Mouse (Mus musculus) lung, embryonic 15.5 days (tissue): Measurements from ENCODE around the gene Lbhd1. TPM values are rescaled to one million over a fixed set of nuclear protein-coding genes. Genes with fewer than 3 reads are reported as not detected.
"Not testable (repeated sequence)": the region's sequence is repeated elsewhere in the genome, so short reads cannot be mapped to it uniquely, and the experiment has no call there.

Experiments
- ATAC-seq: fragments of 200-750 bp; cut with Nextera tagmentation; 2 replicates; pipeline ENCODE4 v1.8.0; 2017; ENCODE audit warnings: moderate number of reproducible peaks, borderline replicate concordance; ENCODE audit not compliant: low FRiP score, low TSS enrichment; ENCODE audit errors: extremely low read depth
- H3K27ac ChIP-seq: fragments of 300-500 bp; sonication (generic); 2 replicates; pipeline ENCODE4 v1.5.1; 2015; ENCODE audit warnings: moderate library complexity, mild to moderate bottlenecking, inconsistent platforms
- H3K27me3 ChIP-seq: fragments of 300-500 bp; sonication (generic); 2 replicates; pipeline ENCODE4 v1.6.1; 2015; ENCODE audit warnings: inconsistent platforms
- H3K36me3 ChIP-seq: fragments of 300-500 bp; sonication (generic); 2 replicates; pipeline ENCODE4 v1.6.1; 2015; ENCODE audit warnings: inconsistent platforms
- H3K4me1 ChIP-seq: fragments of 300-500 bp; sonication (generic); 2 replicates; pipeline ENCODE4 v1.6.1; 2015; ENCODE audit warnings: inconsistent platforms
- H3K4me2 ChIP-seq: fragments of 300-500 bp; sonication (generic); 2 replicates; pipeline ENCODE4 v1.6.1; 2015; ENCODE audit warnings: inconsistent platforms, mild to moderate bottlenecking, moderate library complexity
- H3K4me3 ChIP-seq: fragments of 300-500 bp; sonication (generic); 2 replicates; pipeline ENCODE4 v1.5.1; 2015; ENCODE audit warnings: mild to moderate bottlenecking, inconsistent platforms
- H3K9ac ChIP-seq: fragments of 300-500 bp; sonication (generic); 2 replicates; pipeline ENCODE4 v1.6.1; 2015; ENCODE audit warnings: inconsistent platforms
- H3K9me3 ChIP-seq: fragments of 300-500 bp; sonication (generic); 2 replicates; pipeline ENCODE4 v1.6.1; 2016; ENCODE audit warnings: inconsistent platforms
- WGBS: fragments of 180-500 bp; shearing (Covaris S2); methylation state at CpG from one replicate; pipeline ENCODE4 v1.1.7; 2015; 5-methylcytosine and 5-hydroxymethylcytosine counted together
- polyA plus RNA-seq: library from polyadenylated mRNA; unstranded; fragments of >200 nt; fragmentation: Nextera tagmentation; extraction: Ambion mirVana; gene quantifications from 2 replicates; pipeline ENCODE4 v1.2.1, GENCODE M21; 2015

Lbhd1 gene
- polyA plus RNA-seq, 1 experiment from 2014 or later: 70.5 TPM

- not testable (repeated sequence) for H3K27me3 ChIP-seq, H3K9me3 ChIP-seq
- H3K27ac ChIP-seq: peak overlapping the region; percentile 90
- 20% methylated on average over 21 of the region's 21 CpGs for WGBS
- peak overlapping the region; percentile 64 for H3K4me2 ChIP-seq
- peak overlapping the region; percentile 97 for H3K9ac ChIP-seq
- peak overlapping the region; percentile 88 for H3K4me3 ChIP-seq
- ATAC-seq: peak; percentile 61
- H3K36me3 ChIP-seq: peaks cover 22% of the 10 kb centered on the region
- H3K4me1 ChIP-seq: peaks cover 39% of the 10 kb centered on the region
Measured at GRCm38 (mm10) chr19:8897211-8897864, 13.8 kb downstream of the Lbhd1 start.

GRCm38 (mm10) chr19:8897865-8898495 is 14.4 kb downstream of the Lbhd1 start, which contains the start of gene Ganab:
Gene Ganab, plus strand, starts transcription at chr19:8898071.
- Histone ChIP-seq H3K36me3 (peaks cover 27% of the 10 kb centered on the region), H3K27ac (peak within 1 kb of the TSS; percentile 90), H3K4me3 (peak within 1 kb of the TSS; percentile 88), H3K4me2 (peak within 1 kb of the TSS; percentile 64), H3K9me3 (no peaks in the 10 kb centered on the region), H3K4me1 (peaks cover 39% of the 10 kb centered on the region), H3K27me3 (no peaks in the 10 kb centered on the region), H3K9ac (peak within 1 kb of the TSS; percentile 97)
- WGBS: under 1% methylated on average over 43 of the region's 53 CpGs
- ATAC-seq: peak; percentile 98

DNA sequence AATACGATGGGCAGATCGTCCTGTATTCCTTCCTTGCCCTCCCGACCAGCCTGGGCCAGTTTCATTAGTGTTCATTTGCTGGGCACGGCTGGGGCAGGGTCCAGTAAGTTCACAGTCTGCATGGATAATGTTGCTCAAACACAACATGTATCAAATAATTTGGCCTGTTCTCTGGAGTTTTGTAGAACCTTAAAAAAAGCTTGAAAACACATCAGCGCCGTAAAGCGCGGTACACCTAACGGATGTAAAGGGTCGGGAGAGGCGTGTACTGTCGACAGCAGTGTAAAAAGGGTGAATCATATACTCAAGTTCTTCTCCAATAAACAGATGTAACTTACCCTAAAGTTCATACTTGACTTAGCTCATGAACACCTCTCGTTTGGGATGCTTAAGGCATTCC is 15.0 kb downstream of the Lbhd1 start:
- Histone ChIP-seq H3K36me3 (peaks cover 33% of the 10 kb centered on the region), H3K4me1 (peaks cover 37% of the 10 kb centered on the region), H3K9me3 (no peaks in the 10 kb centered on the region), H3K4me2 (peak overlapping the region; percentile 64), H3K27me3 (no peaks in the 10 kb centered on the region), H3K9ac (peak overlapping the region; percentile 97), H3K27ac (peak overlapping the region; percentile 89), H3K4me3 (peak overlapping the region; percentile 88)
- no peak for ATAC-seq
- WGBS: 7% methylated on average over 13 of the region's 13 CpGs

DNA sequence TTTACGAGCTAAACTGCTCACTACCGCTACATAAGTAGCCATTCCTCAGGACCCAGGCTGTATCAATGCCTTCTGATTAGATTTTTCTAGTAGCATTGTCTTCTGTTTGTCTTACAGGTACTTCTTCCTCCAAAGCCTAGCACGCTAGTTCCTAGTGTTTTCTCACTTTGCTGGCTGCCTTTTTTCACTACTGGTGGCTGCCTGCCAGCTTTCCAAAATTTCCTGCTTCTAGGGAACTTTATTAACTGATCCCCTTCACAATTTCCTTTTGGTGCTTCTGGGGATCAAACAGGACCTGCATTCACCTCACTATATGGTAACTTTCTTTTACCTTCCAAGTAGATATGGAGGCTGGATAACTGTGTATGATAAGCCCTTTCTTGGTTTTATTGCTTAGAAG is 15.5 kb downstream of the Lbhd1 start:
- Histone ChIP-seq H3K4me1 (peaks cover 33% of the 10 kb centered on the region), H3K9ac (peak overlapping the region; percentile 97), H3K36me3 (peaks cover 37% of the 10 kb centered on the region), H3K9me3 (no peaks in the 10 kb centered on the region), H3K4me3 (peak overlapping the region; percentile 88), H3K27ac (no peak overlapping the region), H3K4me2 (peak overlapping the region; percentile 64), H3K27me3 (no peaks in the 10 kb centered on the region)
- whole genome bisulfite sequencing: 25% methylated on average over 3 of the region's 3 CpGs
- no peak for ATAC-seq

GRCm38 (mm10) chr19:8903412-8903811 is 19.9 kb downstream of the Lbhd1 start:
- WGBS: 87% methylated on average over 5 of the region's 5 CpGs
- Histone ChIP-seq H3K27me3 (no peaks in the 10 kb centered on the region), H3K27ac (no peak overlapping the region), H3K9ac (no peak overlapping the region), H3K36me3 (peaks cover 60% of the 10 kb centered on the region), H3K4me1 (peaks cover 13% of the 10 kb centered on the region), H3K4me3 (no peak overlapping the region), H3K9me3 (no peaks in the 10 kb centered on the region), H3K4me2 (no peak overlapping the region)
- no peak for ATAC-seq

GRCm38 (mm10) chr19:8908531-8908930 is 25.0 kb downstream of the Lbhd1 start:
- H3K4me1 ChIP-seq: no peaks in the 10 kb centered on the region
- no peaks in the 10 kb centered on the region for H3K27me3 ChIP-seq
- H3K9me3 ChIP-seq: no peaks in the 10 kb centered on the region
- peaks cover 96% of the 10 kb centered on the region for H3K36me3 ChIP-seq
- 88% methylated on average over 6 of the region's 6 CpGs for WGBS
- no peak for ATAC-seq
- H3K4me2 ChIP-seq: no peak overlapping the region
- H3K27ac ChIP-seq: no peak overlapping the region
- H3K9ac ChIP-seq: no peak overlapping the region
- no peak overlapping the region for H3K4me3 ChIP-seq

DNA sequence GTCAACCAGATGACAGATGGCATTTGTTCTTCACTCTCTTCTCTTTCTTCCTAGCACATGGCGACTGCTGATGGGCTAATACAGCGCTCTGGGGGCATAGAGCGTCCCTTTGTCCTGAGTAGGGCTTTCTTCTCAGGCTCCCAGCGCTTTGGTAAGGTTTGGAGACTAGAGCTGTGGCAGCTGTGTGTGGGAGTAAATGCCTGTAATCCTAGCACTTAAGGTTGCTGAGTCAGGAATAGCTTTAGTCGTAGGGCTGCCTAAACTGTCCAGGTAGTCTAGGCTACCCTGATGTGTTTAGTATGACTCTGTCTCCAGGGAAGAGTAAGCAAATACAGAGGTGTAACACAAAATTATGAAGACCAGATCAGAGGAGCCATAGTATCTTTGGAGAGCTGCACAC is 28.3 kb downstream of the Lbhd1 start:
- ATAC-seq: no peak
- Histone ChIP-seq H3K27ac (no peak overlapping the region), H3K36me3 (peaks cover 99% of the 10 kb centered on the region), H3K4me3 (no peak overlapping the region), H3K9me3 (no peaks in the 10 kb centered on the region), H3K4me2 (no peak overlapping the region), H3K9ac (no peak overlapping the region), H3K27me3 (no peaks in the 10 kb centered on the region), H3K4me1 (no peaks in the 10 kb centered on the region)
- 93% methylated on average over 5 of the region's 5 CpGs for WGBS

GRCm38 (mm10) chr19:8914212-8914611 is 30.7 kb downstream of the Lbhd1 start:
- H3K9ac ChIP-seq: no peak overlapping the region
- H3K27me3 ChIP-seq: no peaks in the 10 kb centered on the region
- peaks cover 80% of the 10 kb centered on the region for H3K36me3 ChIP-seq
- no peak overlapping the region for H3K4me3 ChIP-seq
- no peaks in the 10 kb centered on the region for H3K4me1 ChIP-seq
- ATAC-seq: no peak
- H3K9me3 ChIP-seq: no peaks in the 10 kb centered on the region
- H3K4me2 ChIP-seq: no peak overlapping the region
- no peak overlapping the region for H3K27ac ChIP-seq
- WGBS: 92% methylated on average over 3 of the region's 3 CpGs

DNA sequence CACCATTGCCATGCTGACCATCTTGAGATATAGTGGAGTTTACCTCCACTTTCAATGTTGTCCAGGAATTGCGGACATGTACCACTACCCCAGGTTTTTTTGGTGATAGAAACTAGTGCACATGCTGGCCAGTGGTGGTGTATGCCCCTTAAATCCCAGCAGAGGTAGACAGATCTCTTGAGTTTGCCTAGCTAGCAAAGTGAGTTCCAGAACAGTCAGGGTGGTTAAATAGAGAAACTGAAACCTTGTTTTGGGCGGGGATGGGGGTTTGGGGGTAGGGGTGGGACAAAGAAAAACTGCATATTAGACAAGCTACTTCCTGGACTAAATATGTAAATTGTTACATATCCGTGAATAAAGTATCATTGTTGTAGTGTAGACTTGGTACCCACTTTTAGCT is 35.5 kb downstream of the Lbhd1 start:
- Histone ChIP-seq H3K9me3 (no peaks in the 10 kb centered on the region), H3K27me3 (no peaks in the 10 kb centered on the region), H3K9ac (no peak overlapping the region), H3K4me2 (no peak overlapping the region), H3K36me3 (peaks cover 38% of the 10 kb centered on the region), H3K4me1 (peaks cover 14% of the 10 kb centered on the region), H3K4me3 (no peak overlapping the region), H3K27ac (no peak overlapping the region)
- 88% methylated on average over 3 of the region's 3 CpGs for WGBS
- ATAC-seq: no peak

DNA sequence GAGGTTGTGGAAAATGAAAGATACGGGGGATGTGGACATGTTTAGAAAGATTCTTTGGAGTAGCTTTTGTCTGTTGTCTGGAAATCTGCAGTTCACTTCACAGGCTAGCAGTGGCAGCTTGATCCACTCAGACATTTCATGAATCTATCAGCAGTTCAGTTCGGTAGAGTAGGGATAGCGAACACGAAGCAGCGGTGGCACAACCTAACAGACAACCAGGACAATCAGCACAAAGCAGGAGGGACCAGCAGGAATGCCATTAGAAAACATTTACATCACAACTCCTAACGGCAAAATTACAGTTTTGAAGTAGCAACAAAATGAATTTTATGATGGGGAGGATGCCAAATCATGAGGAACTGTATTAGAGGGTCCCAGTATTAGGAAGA is 36.1 kb downstream of the Lbhd1 start:
- H3K27me3 ChIP-seq: no peaks in the 10 kb centered on the region
- peaks cover 31% of the 10 kb centered on the region for H3K36me3 ChIP-seq
- WGBS: 60% methylated on average over 6 of the region's 6 CpGs
- H3K9me3 ChIP-seq: no peaks in the 10 kb centered on the region
- peak overlapping the region; percentile 83 for H3K4me3 ChIP-seq
- peak overlapping the region; percentile 72 for H3K4me2 ChIP-seq
- peaks cover 14% of the 10 kb centered on the region for H3K4me1 ChIP-seq
- H3K27ac ChIP-seq: peak overlapping the region; percentile 91
- no peak overlapping the region for H3K9ac ChIP-seq
- ATAC-seq: no peak

GRCm38 (mm10) chr19:8920073-8920736 is 36.7 kb downstream of the Lbhd1 start, which contains the start of gene B3gat3:
Gene B3gat3, plus strand, starts transcription at chr19:8920374.
- H3K27ac ChIP-seq: peak within 1 kb of the TSS; percentile 91
- WGBS: 2% methylated on average over 47 of the region's 50 CpGs
- H3K27me3 ChIP-seq: no peaks in the 10 kb centered on the region
- H3K36me3 ChIP-seq: peaks cover 27% of the 10 kb centered on the region
- H3K9ac ChIP-seq: peak within 1 kb of the TSS; percentile 73
- peak; percentile 99 for ATAC-seq
- H3K4me2 ChIP-seq: peak within 1 kb of the TSS; percentile 72
- no peaks in the 10 kb centered on the region for H3K9me3 ChIP-seq
- peak within 1 kb of the TSS; percentile 83 for H3K4me3 ChIP-seq
- H3K4me1 ChIP-seq: peaks cover 14% of the 10 kb centered on the region

GRCm38 (mm10) chr19:8920836-8921291 is 37.3 kb downstream of the Lbhd1 start:
- 1% methylated on average over 6 of the region's 6 CpGs for WGBS
- Histone ChIP-seq H3K27me3 (no peaks in the 10 kb centered on the region), H3K4me1 (peaks cover 14% of the 10 kb centered on the region), H3K9me3 (no peaks in the 10 kb centered on the region), H3K27ac (peak overlapping the region; percentile 91), H3K4me3 (peak overlapping the region; percentile 83), H3K9ac (peak overlapping the region; percentile 73), H3K4me2 (peak overlapping the region; percentile 72), H3K36me3 (peaks cover 24% of the 10 kb centered on the region)
- no peak for ATAC-seq
